Mouse (Mus musculus) myocyte (in vitro differentiated cells): ENCODE measurements around the gene Ccer2. TPM values are rescaled to one million over a fixed set of nuclear protein-coding genes. Genes with fewer than 3 reads are reported as not detected.

Experiments used
- H3K27me3 ChIP-seq: one replicate; pipeline ENCODE4 v1.6.1; 2011; ENCODE audit not compliant: control insufficient read depth, insufficient read depth, insufficient read length
- H3K36me3 ChIP-seq: one replicate; pipeline ENCODE4 v1.6.1; 2011; ENCODE audit not compliant: control insufficient read depth, insufficient read depth
- H3K4me2 ChIP-seq: one replicate; pipeline ENCODE4 v1.6.1; 2011; ENCODE audit warnings: low read depth, control low read depth
- H3K4me3 ChIP-seq: one replicate; pipeline ENCODE4 v1.5.1; 2011; ENCODE audit warnings: mild to moderate bottlenecking, control low read depth, moderate library complexity
- H3K79me2 ChIP-seq: one replicate; pipeline ENCODE4 v1.6.1; 2011; ENCODE audit not compliant: control insufficient read depth, insufficient read depth
- H3ac ChIP-seq: one replicate; pipeline ENCODE4 v1.6.1; 2011; ENCODE audit not compliant: control insufficient read depth, insufficient read length
- CEBPB ChIP-seq: IDR thresholded peaks from 2 replicates; pipeline ENCODE4 v1.6.1; 2011; ENCODE audit warnings: mild to moderate bottlenecking, moderate library complexity; ENCODE audit not compliant: poor library complexity, insufficient read depth, severe bottlenecking
- E2F4 ChIP-seq: IDR thresholded peaks from one replicate; pipeline ENCODE4 v1.6.1; 2011; ENCODE audit warnings: mild to moderate bottlenecking, control low read depth, moderate library complexity; ENCODE audit not compliant: insufficient read depth
- MAX ChIP-seq: IDR thresholded peaks from one replicate; pipeline ENCODE4 v1.6.1; 2011; ENCODE audit warnings: low read depth, mild to moderate bottlenecking, control low read depth
- MYOD1 ChIP-seq, 3 experiments: IDR thresholded peaks; one replicate each; pipeline ENCODE4 v1.6.1; 2011; ENCODE audit warnings: control low read depth in 2 of 3, low read depth in 2 of 3, mild to moderate bottlenecking in 2 of 3, moderate library complexity in 1 of 3; ENCODE audit not compliant: insufficient read length in 2 of 3, control insufficient read depth in 1 of 3
- MYOG ChIP-seq, 3 experiments: IDR thresholded peaks; one replicate each; pipeline ENCODE4 v1.6.1; 2011; ENCODE audit warnings: control low read depth in 2 of 3, low read depth in 2 of 3, mild to moderate bottlenecking in 2 of 3; ENCODE audit not compliant: insufficient read length in 2 of 3, control insufficient read depth in 1 of 3, insufficient read depth in 1 of 3
- POLR2A ChIP-seq: IDR thresholded peaks from one replicate; pipeline ENCODE4 v1.6.1; 2011; ENCODE audit warnings: low read depth, mild to moderate bottlenecking, control low read depth, moderate library complexity; ENCODE audit not compliant: insufficient read length
- POLR2AphosphoS2 ChIP-seq: IDR thresholded peaks from one replicate; pipeline ENCODE4 v1.6.1; 2011; ENCODE audit warnings: low read depth, control low read depth; ENCODE audit not compliant: insufficient read length
- REST ChIP-seq: IDR thresholded peaks from one replicate; pipeline ENCODE4 v1.6.1; 2011; ENCODE audit warnings: mild to moderate bottlenecking, control low read depth, moderate library complexity; ENCODE audit not compliant: insufficient read depth, insufficient read length
- SRF ChIP-seq: IDR thresholded peaks from one replicate; pipeline ENCODE4 v1.6.1; 2011; ENCODE audit warnings: low read depth; ENCODE audit not compliant: control insufficient read depth, insufficient read length
- TCF12 ChIP-seq: IDR thresholded peaks from one replicate; pipeline ENCODE4 v1.6.1; 2011; ENCODE audit warnings: mild to moderate bottlenecking, control low read depth; ENCODE audit not compliant: poor library complexity, insufficient read depth, severe bottlenecking
- TCF3 ChIP-seq: IDR thresholded peaks from one replicate; pipeline ENCODE4 v1.6.1; 2011; ENCODE audit warnings: low read depth, control low read depth; ENCODE audit not compliant: insufficient read length
- USF1 ChIP-seq: IDR thresholded peaks from one replicate; pipeline ENCODE4 v1.6.1; 2011; ENCODE audit warnings: low read depth, mild to moderate bottlenecking, control low read depth, moderate library complexity
- polyA plus RNA-seq: library from polyadenylated mRNA; unstranded; fragments of >200 nt; fragmentation: generic; extraction: Trizol; gene quantifications from one replicate; pipeline ENCODE4 v1.2.1, GENCODE M21; 2012; ENCODE audit warnings: missing spikeins

The Ccer2 gene
- polyA plus RNA-seq, 1 experiment = not detected

- peak overlapping the region; percentile 88 for H3K4me2 ChIP-seq
- H3K79me2 ChIP-seq = no peaks in the 10 kb centered on the region
- peaks cover 10% of the 10 kb centered on the region for H3K36me3 ChIP-seq
- H3K4me3 ChIP-seq = peak overlapping the region; percentile 73
- H3K27me3 ChIP-seq = no peaks in the 10 kb centered on the region
- TF ChIP-seq MAX (no peak), MYOG (IDR thresholded peaks at IDR 0.05; ENCODE audit: control insufficient read depth in 1 of 3, insufficient read depth in 1 of 3, insufficient read length in 2 of 3, low read depth in 2 of 3) (no peak), POLR2A (no peak), SRF (no peak), TCF12 (no peak), CEBPB (no peak), TCF3 (no peak), REST (no peak), E2F4 (no peak), POLR2AphosphoS2 (no peak), MYOD1 (IDR thresholded peaks at IDR 0.05; ENCODE audit: control insufficient read depth in 1 of 3, insufficient read length in 2 of 3, low read depth in 2 of 3) (no peak), USF1 (no peak)
- H3ac ChIP-seq = peak overlapping the region; percentile 54
Observed at GRCm38 (mm10) chr7:28740949-28741348, 15.0 kb upstream of the Ccer2 start.

- no peak for TF ChIP-seq MAX
- TF ChIP-seq E2F4 = no peak
- no peak for TF ChIP-seq CEBPB
- TF ChIP-seq POLR2AphosphoS2 = no peak
- no peak for TF ChIP-seq MYOG (IDR thresholded peaks at IDR 0.05; ENCODE audit: control insufficient read depth in 1 of 3, insufficient read depth in 1 of 3, insufficient read length in 2 of 3, low read depth in 2 of 3)
- no peak for TF ChIP-seq POLR2A
- no peak for TF ChIP-seq USF1
- TF ChIP-seq TCF12 = no peak
- no peak for TF ChIP-seq SRF
- TF ChIP-seq TCF3 = no peak
- peak overlapping the region; percentile 73 for H3K4me3 ChIP-seq
- peaks cover 10% of the 10 kb centered on the region for H3K36me3 ChIP-seq
- H3K4me2 ChIP-seq = peak overlapping the region; percentile 88
- no peaks in the 10 kb centered on the region for H3K79me2 ChIP-seq
- peak overlapping the region; percentile 54 for H3ac ChIP-seq
- no peaks in the 10 kb centered on the region for H3K27me3 ChIP-seq
Observed at GRCm38 (mm10) chr7:28741368-28741708, 14.6 kb upstream of the Ccer2 start.

- Histone ChIP-seq H3K4me3 (peak within 1 kb of the TSS; percentile 73), H3K27me3 (no peaks in the 10 kb centered on the region), H3ac (peak within 1 kb of the TSS; percentile 54), H3K79me2 (no peaks in the 10 kb centered on the region), H3K36me3 (peaks cover 10% of the 10 kb centered on the region), H3K4me2 (peak within 1 kb of the TSS; percentile 95)
- TF ChIP-seq CEBPB (no peak), E2F4 (peak; percentile 52), POLR2AphosphoS2 (peak; percentile 84), TCF12 (no peak), MYOG (IDR thresholded peaks at IDR 0.05; ENCODE audit: control insufficient read depth in 1 of 3, insufficient read depth in 1 of 3, insufficient read length in 2 of 3, low read depth in 2 of 3) (no peak), MYOD1 (IDR thresholded peaks at IDR 0.05; ENCODE audit: control insufficient read depth in 1 of 3, insufficient read length in 2 of 3, low read depth in 2 of 3) (no peak), POLR2A (peak; percentile 81), TCF3 (no peak), SRF (no peak), REST (no peak), USF1 (no peak), MAX (no peak)
Observed at GRCm38 (mm10) chr7:28741709-28742438, 14.1 kb upstream of the Ccer2 start, which contains the start of the genes Mrps12 and Sars2. Mrps12 (minus strand) TSS chr7:28741820. Sars2 (plus strand) TSS chr7:28741992.

- Histone ChIP-seq H3K4me2 (no peak overlapping the region), H3K36me3 (no peaks in the 10 kb centered on the region), H3ac (no peak overlapping the region), H3K79me2 (no peaks in the 10 kb centered on the region), H3K27me3 (no peaks in the 10 kb centered on the region), H3K4me3 (no peak overlapping the region)
- TF ChIP-seq POLR2A (no peak), POLR2AphosphoS2 (no peak), REST (no peak), E2F4 (no peak), CEBPB (no peak), SRF (no peak), USF1 (no peak), MYOD1 (IDR thresholded peaks at IDR 0.05; ENCODE audit: control insufficient read depth in 1 of 3, insufficient read length in 2 of 3, low read depth in 2 of 3) (no peak), TCF3 (no peak), MYOG (IDR thresholded peaks at IDR 0.05; ENCODE audit: control insufficient read depth in 1 of 3, insufficient read depth in 1 of 3, insufficient read length in 2 of 3, low read depth in 2 of 3) (no peak), TCF12 (no peak), MAX (no peak)
Observed at GRCm38 (mm10) chr7:28749935-28750334, 6.0 kb upstream of the Ccer2 start.
